Mouse (Mus musculus) testis, postnatal 14 days (tissue): Measurements from ENCODE around the gene Pomt2.

Experiments used
- DNase-seq: peaks from one replicate; pipeline ENCODE4 v3.0.0; 2021; ENCODE audit warnings: low spot score

Gene Pomt2

DNA sequence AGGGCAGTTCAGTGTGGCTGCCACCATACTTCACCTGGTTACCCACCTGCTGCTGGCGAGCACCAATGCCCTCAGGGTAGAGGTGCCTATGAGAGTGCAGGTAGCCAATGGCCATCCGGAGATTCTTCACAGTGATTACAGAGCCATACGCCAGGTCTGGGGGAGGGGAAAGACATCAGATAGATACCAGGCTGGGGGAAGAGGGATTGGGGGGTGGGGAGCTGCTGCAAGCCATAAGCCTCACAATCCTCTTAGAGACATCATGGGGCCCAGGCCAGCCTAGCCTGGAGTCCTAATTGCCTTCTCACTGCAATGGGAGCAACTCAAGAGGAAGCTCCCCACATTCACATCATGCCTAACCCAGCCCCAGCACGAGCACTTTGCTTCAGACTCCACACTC, 20.5 kb downstream of the Pomt2 start:
- no peak for DNase-seq

DNA sequence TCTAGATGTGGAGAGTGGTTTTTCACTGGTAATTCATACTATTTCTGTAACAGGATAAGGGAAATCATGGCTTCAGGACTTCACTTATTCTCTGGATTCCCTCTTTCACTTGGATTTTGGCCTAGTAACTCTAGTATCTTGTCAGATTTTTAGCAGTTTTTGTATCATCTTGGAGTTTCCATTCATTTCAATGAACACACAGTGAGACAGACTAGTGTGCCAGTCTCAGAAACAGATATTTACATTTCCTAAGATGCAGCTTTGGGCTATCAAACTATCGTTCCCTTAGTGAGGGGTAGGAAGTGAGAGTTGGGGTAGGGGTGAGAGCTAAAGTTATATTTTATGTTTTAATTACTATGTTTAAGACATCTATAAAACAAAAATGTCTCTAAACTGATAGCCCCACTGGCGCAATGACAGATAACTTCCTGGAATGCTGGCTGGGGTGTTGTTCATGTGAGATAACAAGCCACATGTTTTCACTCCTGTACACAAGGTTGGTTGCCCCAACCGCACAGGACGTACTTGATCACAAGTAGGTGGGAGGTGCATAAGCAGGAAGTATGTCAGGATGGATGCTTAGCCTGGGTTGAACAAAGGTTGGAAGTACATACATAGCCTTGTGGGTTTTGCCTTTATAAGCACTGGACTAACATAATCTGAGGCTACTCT, 25.7 kb downstream of the Pomt2 start:
- no peak for DNase-seq

DNA sequence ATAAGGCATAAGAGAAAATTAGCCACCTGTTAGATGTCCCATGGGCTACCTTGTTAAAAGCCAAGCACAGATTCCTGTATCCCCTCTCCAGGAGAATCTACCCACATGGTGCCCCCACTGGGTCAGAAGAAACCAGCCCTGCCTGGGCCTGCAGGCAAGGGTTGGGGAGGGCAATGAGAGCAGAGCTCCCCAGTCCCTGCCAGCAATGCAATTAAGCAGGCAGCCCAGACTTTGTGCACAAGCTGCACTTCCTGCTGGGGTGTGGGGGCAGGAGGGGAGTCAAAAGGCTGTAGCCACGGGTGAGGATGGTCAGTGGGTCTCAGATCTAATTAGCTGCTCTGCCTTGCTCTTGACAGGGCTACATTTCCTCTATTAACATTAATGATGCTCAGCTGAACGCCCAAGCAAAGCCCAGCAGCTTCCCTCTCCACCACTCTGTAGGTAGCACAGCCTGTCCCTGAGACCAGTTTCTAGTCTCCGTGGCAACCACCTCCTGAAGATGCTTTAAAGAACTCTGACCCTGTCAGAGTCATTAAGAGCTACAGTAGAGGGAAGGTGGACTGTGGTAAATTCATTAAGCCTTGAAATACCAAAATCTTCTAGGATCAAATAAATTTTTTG, 40.3 kb downstream of the Pomt2 start:
- DNase-seq = no peak

DNA sequence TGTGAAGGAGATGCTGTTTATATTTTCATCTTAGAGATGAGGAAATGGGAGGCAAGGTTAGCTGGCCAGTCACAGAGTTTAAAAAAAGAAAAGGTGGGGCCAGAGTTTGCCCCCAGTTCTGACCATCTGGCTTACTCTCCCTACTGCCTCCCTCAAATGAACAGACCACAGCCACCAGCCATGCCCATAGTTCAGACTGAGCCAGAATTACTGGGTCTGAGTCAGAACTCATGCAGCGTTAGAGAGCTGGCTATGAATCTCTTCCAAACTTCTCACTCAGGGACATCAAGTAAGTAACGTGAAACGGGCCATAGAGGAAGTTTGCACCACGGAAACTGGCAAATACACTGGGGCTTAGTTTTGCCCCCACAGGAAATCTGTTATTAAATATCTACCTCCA, 43.0 kb downstream of the Pomt2 start:
- DNase-seq = no peak

- DNase-seq = no peak
Measured at GRCm38 (mm10) chr12:87103471-87103870, 44.3 kb downstream of the Pomt2 start.

DNA sequence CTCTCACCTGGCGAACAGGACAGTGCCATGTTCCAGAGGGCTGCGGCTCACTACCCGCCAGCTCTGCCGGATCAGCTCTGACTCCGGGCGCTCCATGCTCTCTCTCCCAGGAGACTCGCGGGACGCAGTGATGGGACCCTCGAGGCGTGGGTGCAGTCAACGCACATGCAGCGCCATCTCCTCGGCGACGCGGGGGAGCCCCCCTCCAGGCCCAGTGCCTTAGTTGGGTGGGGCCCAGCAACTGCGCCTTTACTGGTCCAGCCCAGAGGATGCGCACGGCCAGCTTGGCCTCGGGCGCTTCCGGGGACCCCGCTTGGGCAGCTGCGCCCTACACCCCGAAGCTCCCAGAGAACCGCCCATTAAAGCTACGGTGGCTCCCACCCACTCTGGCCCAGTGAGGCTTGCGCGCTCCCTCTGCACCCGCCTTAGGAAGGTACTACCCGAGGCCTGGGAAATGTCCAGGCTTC, 45.6 kb downstream of the Pomt2 start, which contains the start of gene Ngb:
Gene Ngb, minus strand, starts transcription at position 375 of the 467 bp plus-strand sequence.
- no peak for DNase-seq

DNA sequence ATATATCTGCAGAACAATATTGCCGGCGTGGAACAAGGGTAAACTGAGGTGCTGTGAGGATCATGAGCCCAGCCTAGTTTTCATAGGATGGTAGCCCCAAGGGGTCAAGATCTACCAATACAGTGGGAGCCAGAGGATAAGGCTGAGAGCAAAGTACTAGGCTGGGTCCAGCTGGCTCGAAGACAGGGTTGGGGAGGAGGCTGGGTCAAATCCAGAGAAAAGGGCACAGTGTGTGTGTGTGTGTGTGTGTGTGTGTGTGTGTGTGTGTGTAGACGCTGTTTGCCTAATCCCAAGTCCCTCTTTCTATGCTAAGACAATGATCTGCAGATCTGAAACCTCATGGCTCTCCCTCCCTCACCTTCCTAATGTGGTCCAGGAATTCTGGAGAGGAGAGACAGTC, 47.4 kb downstream of the Pomt2 start:
- DNase-seq = no peak

GRCm38 (mm10) chr12:87093671-87094070, 54.1 kb downstream of the Pomt2 start:
- DNase-seq = no peak

GRCm38 (mm10) chr12:87093249-87093648, 54.5 kb downstream of the Pomt2 start:
- DNase-seq = no peak

DNA sequence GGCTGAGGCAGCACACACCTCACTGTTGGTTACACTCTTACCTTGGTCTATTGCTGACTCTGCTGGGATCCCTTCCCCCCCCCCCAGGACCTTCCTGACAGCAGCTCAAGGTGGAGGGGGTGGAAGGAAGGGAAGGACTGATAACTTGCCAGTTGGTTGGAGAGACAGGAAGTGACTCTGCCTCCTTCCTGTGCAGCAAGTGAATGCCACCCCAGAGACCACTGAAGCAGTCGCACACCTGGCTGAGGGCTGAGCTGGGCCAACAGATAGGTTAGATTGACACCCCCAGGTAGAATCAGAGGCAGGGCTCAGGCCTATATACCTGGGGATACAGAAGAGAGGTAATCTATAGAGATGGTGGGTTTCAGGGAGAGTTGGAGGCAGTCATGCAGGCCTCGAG, 55.9 kb downstream of the Pomt2 start:
- DNase-seq = no peak

DNA sequence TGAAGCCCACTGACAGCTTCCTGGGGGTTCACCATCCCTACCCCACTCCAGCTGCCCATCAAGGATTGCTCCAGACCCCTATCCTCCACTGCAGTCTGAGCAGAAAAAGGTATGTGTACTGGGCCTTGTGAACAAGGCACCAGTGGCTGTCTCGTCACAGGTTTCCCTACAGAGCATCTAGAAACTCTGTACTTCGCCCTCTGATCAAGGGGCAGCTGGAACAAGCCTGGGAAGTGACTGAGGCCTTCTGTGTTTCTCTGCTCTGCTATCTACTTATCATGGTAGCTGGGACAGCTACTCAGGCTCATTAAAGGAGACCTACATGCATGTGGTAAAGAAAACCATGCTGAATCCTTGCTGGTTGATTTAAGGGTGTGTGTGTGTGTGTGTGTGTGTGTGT, 58.1 kb downstream of the Pomt2 start:
- no peak for DNase-seq

- DNase-seq = no peak
Measured at GRCm38 (mm10) chr12:87089255-87089654, 58.5 kb downstream of the Pomt2 start.

- no peak for DNase-seq
Measured at GRCm38 (mm10) chr12:87088331-87088730, 59.4 kb downstream of the Pomt2 start.

DNA sequence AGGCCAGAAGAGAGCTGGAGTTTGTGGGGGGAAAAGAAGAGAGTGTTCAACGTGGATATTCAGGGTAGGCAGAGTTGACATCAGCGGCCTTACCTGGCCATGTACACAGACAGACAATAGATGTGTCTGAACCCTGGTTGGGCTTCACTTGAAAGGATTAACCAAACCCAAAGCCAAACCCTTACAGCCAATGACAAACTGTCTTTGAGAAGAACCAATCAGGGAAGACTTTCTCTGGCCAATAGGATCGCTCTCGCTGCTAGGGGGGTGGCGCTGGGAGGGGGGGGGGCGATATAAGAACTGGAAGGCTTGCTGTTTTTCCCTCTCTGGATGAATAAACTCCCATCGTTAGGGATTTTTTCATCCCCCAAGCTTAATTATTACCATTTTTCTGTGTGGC, 60.5 kb downstream of the Pomt2 start:
- DNase-seq = no peak

DNA sequence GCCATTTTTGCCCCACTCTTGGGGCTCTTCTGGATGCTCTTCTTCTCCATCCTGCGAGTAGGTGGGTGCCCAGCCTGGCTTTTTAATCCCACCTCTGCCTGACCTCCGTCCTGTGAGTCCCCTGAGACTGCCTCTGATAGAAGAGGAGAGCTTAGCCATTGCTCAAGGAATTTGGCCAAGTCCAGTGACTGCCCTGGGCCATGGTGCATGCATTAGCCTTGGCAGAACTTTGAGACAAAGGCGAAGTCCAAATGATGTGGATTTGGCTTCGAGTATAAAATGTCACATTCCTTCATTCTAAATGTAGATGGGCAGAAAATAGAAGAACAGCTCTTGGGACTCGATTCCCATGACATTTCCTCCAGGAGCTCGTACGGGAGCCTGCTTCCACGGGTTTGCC, 65.0 kb downstream of the Pomt2 start:
- no peak for DNase-seq

GRCm38 (mm10) chr12:87076610-87077009, 71.2 kb downstream of the Pomt2 start:
- no peak for DNase-seq

- no peak for DNase-seq
Measured at GRCm38 (mm10) chr12:87070520-87070919, 77.2 kb downstream of the Pomt2 start.

GRCm38 (mm10) chr12:87066429-87066828, 81.3 kb downstream of the Pomt2 start:
- no peak for DNase-seq

DNA sequence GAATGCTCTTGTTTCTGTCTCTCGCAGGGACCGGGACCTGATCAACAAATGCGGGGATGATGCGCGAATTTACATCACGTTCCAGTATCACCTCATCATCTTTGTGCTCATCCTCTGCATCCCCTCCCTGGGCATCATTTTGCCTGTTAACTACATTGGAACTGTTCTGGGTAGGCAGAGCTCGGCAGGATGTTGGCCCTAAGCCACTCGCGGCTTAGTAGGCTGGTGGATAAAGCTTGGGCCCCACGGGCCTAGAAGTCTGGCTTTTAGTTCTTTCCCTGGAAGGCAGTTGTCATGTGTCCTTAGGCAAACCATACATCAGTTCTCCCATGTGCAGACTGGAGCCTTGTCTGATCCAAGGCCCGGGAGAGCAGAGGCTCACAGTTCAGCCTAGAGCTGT, 82.3 kb downstream of the Pomt2 start:
- DNase-seq = no peak

- no peak for DNase-seq
Measured at GRCm38 (mm10) chr12:87057066-87057465, 90.7 kb downstream of the Pomt2 start.
